Mouse (Mus musculus): ENCODE results near the gene Emc7.

DNA sequence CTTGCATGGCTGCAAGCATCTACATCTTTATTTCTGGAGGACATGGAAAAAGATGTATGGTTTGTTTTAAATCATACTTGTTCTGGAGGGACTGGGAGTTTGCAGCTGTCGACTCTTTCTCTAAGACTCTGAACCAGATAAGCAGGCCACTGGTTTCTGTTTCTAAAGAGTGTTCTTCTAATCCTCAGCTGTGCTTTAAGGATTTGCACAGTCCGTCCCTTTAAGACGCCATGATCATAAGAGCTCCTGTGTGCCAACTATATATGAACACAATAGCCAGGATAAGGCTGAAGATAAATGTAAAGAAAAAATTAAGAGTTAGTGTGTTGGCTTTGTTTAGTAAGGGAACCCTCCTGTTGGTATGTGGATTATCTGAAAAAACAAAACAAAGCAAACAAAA, 61.9 kb downstream of the Emc7 start:
- TF ChIP-seq CTCF (IDR thresholded peaks at IDR 0.05; ENCODE audit: control insufficient read depth, insufficient read depth, insufficient read length), result no peak
- no peak for TF ChIP-seq FOSL1 (IDR thresholded peaks at IDR 0.05; ENCODE audit: insufficient read depth, low read length, poor library complexity, severe bottlenecking)
- TF ChIP-seq MYOG (IDR thresholded peaks at IDR 0.05; ENCODE audit: control insufficient read depth, extremely low read depth, insufficient read length), result no peak
- TF ChIP-seq USF1 (IDR thresholded peaks at IDR 0.05; ENCODE audit: low read depth), result no peak
- TF ChIP-seq MYOD1 (IDR thresholded peaks at IDR 0.05; ENCODE audit: control insufficient read depth, insufficient read length, low read depth), result no peak
- TF ChIP-seq MAX (IDR thresholded peaks at IDR 0.05), result no peak
- no peak for TF ChIP-seq CEBPB (IDR thresholded peaks at IDR 0.05; ENCODE audit: low read depth)
